Comparison of ENCODE assay signal across 18 mouse cellular contexts in the genomic region with DNA sequence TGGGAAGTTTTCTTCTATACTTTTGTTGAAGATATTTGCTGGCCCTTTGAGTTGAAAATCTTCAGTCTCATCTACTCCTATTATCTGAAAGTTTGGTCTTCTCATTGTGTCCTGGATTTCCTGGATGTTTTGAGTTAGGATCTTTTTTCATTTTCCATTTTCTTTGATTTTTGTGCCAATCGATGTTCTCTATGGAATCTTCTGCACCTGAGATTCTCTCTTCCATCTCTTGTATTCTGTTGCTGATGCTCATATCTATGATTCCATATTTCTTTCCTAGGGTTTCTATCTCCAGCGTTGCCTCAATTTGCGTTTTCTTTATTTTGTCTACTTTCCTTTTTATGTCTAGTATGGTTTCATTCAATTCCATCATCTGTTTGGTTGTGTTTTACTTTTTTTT. TPM values are rescaled to one million over a fixed set of nuclear protein-coding genes. Genes with fewer than 3 reads are reported as not detected.
"Had no signal": no experiment of that assay in that cellular context is flagged by ENCODE, and none has a peak within 500 bp of the region (broad histone marks: within the 10 kb centered on the region; RNA-seq: fewer than 3 reads in every experiment).

No protein-coding gene starts in this region.

RNA-seq across cellular contexts. Expression of gene Vmn2r91, which starts 17.4 kb away (rescaled TPM):
- polyA plus RNA-seq: gonadal fat pad, adult 2 months; heart, adult 2 months; heart, embryonic 11.5 days; heart, embryonic 13.5 days; heart, embryonic 15.5 days; heart, postnatal 0 days; hindbrain, embryonic 12.5 days; hindbrain, embryonic 14.5 days; hindbrain, embryonic 16.5 days; inflammation-experienced regulatory T-cells, adult 6 months; intestine, embryonic 15.5 days; intestine, postnatal 0 days; kidney, embryonic 14.5 days; kidney, embryonic 16.5 days; limb, embryonic 10.5 days; limb, embryonic 12.5 days; limb, embryonic 14.5 days; liver, embryonic 11.5 days had no signal

RNA-seq across cellular contexts. Expression of gene Vmn2r92, which starts 49.4 kb away (rescaled TPM):
- polyA plus RNA-seq: gonadal fat pad, adult 2 months; heart, adult 2 months; heart, embryonic 11.5 days; heart, embryonic 13.5 days; heart, embryonic 15.5 days; heart, postnatal 0 days; hindbrain, embryonic 12.5 days; hindbrain, embryonic 14.5 days; hindbrain, embryonic 16.5 days; intestine, embryonic 15.5 days; intestine, postnatal 0 days; kidney, embryonic 14.5 days; kidney, embryonic 16.5 days; limb, embryonic 10.5 days; limb, embryonic 12.5 days; limb, embryonic 14.5 days; liver, embryonic 11.5 days had no signal

RNA-seq across cellular contexts. Expression of gene Vmn2r124, which starts 53.0 kb away (rescaled TPM):
- polyA plus RNA-seq: gonadal fat pad, adult 2 months; heart, adult 2 months; heart, embryonic 11.5 days; heart, embryonic 13.5 days; heart, embryonic 15.5 days; heart, postnatal 0 days; hindbrain, embryonic 12.5 days; hindbrain, embryonic 14.5 days; intestine, embryonic 15.5 days; intestine, postnatal 0 days; kidney, embryonic 14.5 days; kidney, embryonic 16.5 days; limb, embryonic 10.5 days; limb, embryonic 12.5 days; limb, embryonic 14.5 days; liver, embryonic 11.5 days had no signal
